Mouse (Mus musculus) liver (tissue): ENCODE results near the gene Ctdsp1.

ENCODE experiments used
- DNase-seq: peaks from one replicate; pipeline ENCODE4 v3.0.0-alpha.2; 2020; ENCODE audit warnings: mixed read lengths

The Ctdsp1 gene

GRCm38 (mm10) chr1:74379058-74379504, 12.2 kb upstream of the Ctdsp1 start:
- DNase-seq = peak; percentile 56

GRCm38 (mm10) chr1:74380484-74380883, 10.8 kb upstream of the Ctdsp1 start:
- no peak for DNase-seq

GRCm38 (mm10) chr1:74381588-74382021, 9.7 kb upstream of the Ctdsp1 start:
- DNase-seq = no peak

GRCm38 (mm10) chr1:74383385-74383784, 7.9 kb upstream of the Ctdsp1 start:
- DNase-seq = peak; percentile 49

GRCm38 (mm10) chr1:74384525-74384924, 6.8 kb upstream of the Ctdsp1 start:
- DNase-seq = no peak

GRCm38 (mm10) chr1:74385064-74385463, 6.2 kb upstream of the Ctdsp1 start:
- DNase-seq = no peak

GRCm38 (mm10) chr1:74385531-74385930, 5.8 kb upstream of the Ctdsp1 start:
- DNase-seq = no peak

GRCm38 (mm10) chr1:74386363-74386713, 5.0 kb upstream of the Ctdsp1 start:
- DNase-seq = no peak

- DNase-seq = peak; percentile 89
These were observed 4.5 kb upstream of the Ctdsp1 start for GRCm38 (mm10) chr1:74386714-74387385.

GRCm38 (mm10) chr1:74387386-74387988, 3.8 kb upstream of the Ctdsp1 start:
- no peak for DNase-seq

- DNase-seq = no peak
These were observed 2.9 kb upstream of the Ctdsp1 start for GRCm38 (mm10) chr1:74388398-74388920.

- peak; percentile 74 for DNase-seq
These were observed 1.4 kb upstream of the Ctdsp1 start for GRCm38 (mm10) chr1:74389831-74390286.

GRCm38 (mm10) chr1:74390287-74390906, 912 bp upstream of the Ctdsp1 start:
- peak; percentile 86 for DNase-seq

- peak; percentile 90 for DNase-seq
These were observed 634 bp downstream of the Ctdsp1 start for GRCm38 (mm10) chr1:74391844-74392441.

- peak; percentile 75 for DNase-seq
These were observed 1.2 kb downstream of the Ctdsp1 start for GRCm38 (mm10) chr1:74392446-74392994.

- no peak for DNase-seq
These were observed 1.7 kb downstream of the Ctdsp1 start for GRCm38 (mm10) chr1:74393010-74393409.

GRCm38 (mm10) chr1:74393697-74394096, 2.4 kb downstream of the Ctdsp1 start:
- DNase-seq = no peak

GRCm38 (mm10) chr1:74394311-74394710, 3.0 kb downstream of the Ctdsp1 start:
- no peak for DNase-seq

GRCm38 (mm10) chr1:74394858-74395257, 3.5 kb downstream of the Ctdsp1 start:
- DNase-seq = no peak

- no peak for DNase-seq
These were observed 4.0 kb downstream of the Ctdsp1 start for GRCm38 (mm10) chr1:74395290-74395689.

- DNase-seq = peak; percentile 32
These were observed 5.3 kb downstream of the Ctdsp1 start for GRCm38 (mm10) chr1:74396456-74397222.

- DNase-seq = peak; percentile 100
These were observed 6.1 kb downstream of the Ctdsp1 start for GRCm38 (mm10) chr1:74397268-74397918.
